Mouse (Mus musculus) ovary, postnatal 14 days (tissue): ENCODE measurements around the gene Atrnl1.
"Not testable (repeated sequence)": the region's sequence is repeated elsewhere in the genome, so short reads cannot be mapped to it uniquely, and the experiment has no call there.

Source experiments
- DNase-seq: peaks from one replicate; pipeline ENCODE4 v3.0.0; 2022; ENCODE audit warnings: low spot score

Gene Atrnl1

GRCm38 (mm10) chr19:57963874-57964273 is 353.0 kb downstream of the Atrnl1 start:
- DNase-seq, result no peak

GRCm38 (mm10) chr19:57969766-57970165 is 358.9 kb downstream of the Atrnl1 start:
- no peak for DNase-seq

- DNase-seq, result no peak
Measured at GRCm38 (mm10) chr19:57970342-57970895, 359.6 kb downstream of the Atrnl1 start.

- DNase-seq, result no peak
Measured at GRCm38 (mm10) chr19:57975201-57975600, 364.4 kb downstream of the Atrnl1 start.

- DNase-seq, result no peak
Measured at GRCm38 (mm10) chr19:57985918-57986900, 375.4 kb downstream of the Atrnl1 start.

- DNase-seq, result no peak
Measured at GRCm38 (mm10) chr19:57987696-57988393, 377.0 kb downstream of the Atrnl1 start.

- DNase-seq, result no peak
Measured at GRCm38 (mm10) chr19:57988559-57989093, 377.8 kb downstream of the Atrnl1 start.

GRCm38 (mm10) chr19:57991099-57991760 is 380.4 kb downstream of the Atrnl1 start:
- DNase-seq, result no peak

GRCm38 (mm10) chr19:57994174-57994833 is 383.5 kb downstream of the Atrnl1 start:
- not testable (repeated sequence) for DNase-seq

- no peak for DNase-seq
Measured at GRCm38 (mm10) chr19:57995015-57995414, 384.2 kb downstream of the Atrnl1 start.

GRCm38 (mm10) chr19:57997961-57998360 is 387.1 kb downstream of the Atrnl1 start:
- no peak for DNase-seq

GRCm38 (mm10) chr19:58011636-58012035 is 400.8 kb downstream of the Atrnl1 start:
- no peak for DNase-seq

GRCm38 (mm10) chr19:58015741-58016140 is 404.9 kb downstream of the Atrnl1 start:
- DNase-seq, result no peak

GRCm38 (mm10) chr19:58016561-58017453 is 406.0 kb downstream of the Atrnl1 start:
- DNase-seq, result peak; percentile 4

- no peak for DNase-seq
Measured at GRCm38 (mm10) chr19:58017468-58017867, 406.6 kb downstream of the Atrnl1 start.

- DNase-seq, result no peak
Measured at GRCm38 (mm10) chr19:58018698-58019097, 407.9 kb downstream of the Atrnl1 start.

GRCm38 (mm10) chr19:58021514-58022284 is 410.9 kb downstream of the Atrnl1 start:
- no peak for DNase-seq

- no peak for DNase-seq
Measured at GRCm38 (mm10) chr19:58023216-58023825, 412.5 kb downstream of the Atrnl1 start.

GRCm38 (mm10) chr19:58025053-58025452 is 414.2 kb downstream of the Atrnl1 start:
- no peak for DNase-seq
